ENCODE assay signal across 28 mouse cellular contexts in genomic region chr1:137220226-137220625, GRCm38 (mm10).
DNase-seq lines count a peak whose midpoint lies in the region; ATAC-seq lines count a peak whose summit lies in the region.
"Had no signal": no experiment of that assay in that cellular context is flagged by ENCODE, and none has a peak within 500 bp of the region (broad histone marks: within the 10 kb centered on the region; RNA-seq: fewer than 3 reads in every experiment).

No protein-coding gene starts in this region.

- H3K4me3 ChIP-seq in embryonic facial prominence, embryonic 11.5 days (ENCODE audit: low read depth, low read length): no peak overlapping the region
- H3K4me3 ChIP-seq in embryonic facial prominence, embryonic 10.5 days: no peak overlapping the region
- H3K4me3 ChIP-seq in hindbrain, embryonic 12.5 days: no peak overlapping the region
- no peak overlapping the region for H3K4me3 ChIP-seq in hindbrain, embryonic 14.5 days (replicated peaks; ENCODE audit: low read length)
- H3K4me3 ChIP-seq: embryonic facial prominence, embryonic 12.5 days; heart, embryonic 10.5 days; heart, embryonic 15.5 days; intestine, embryonic 15.5 days; limb, embryonic 13.5 days; lung, embryonic 15.5 days; neural tube, embryonic 13.5 days had no signal

- 81% methylated on average over 6 of the region's 6 CpGs for WGBS in embryonic facial prominence, embryonic 11.5 days
- WGBS in embryonic facial prominence, embryonic 10.5 days: 82% methylated on average over 6 of the region's 6 CpGs
- 41% methylated on average over 6 of the region's 6 CpGs for WGBS in hindbrain, embryonic 12.5 days
- 17% methylated on average over 6 of the region's 6 CpGs for WGBS in hindbrain, embryonic 14.5 days

- no peak overlapping the region for H3K4me2 ChIP-seq in embryonic facial prominence, embryonic 11.5 days (ENCODE audit: low read depth, low read length)
- H3K4me2 ChIP-seq in hindbrain, embryonic 12.5 days (replicated peaks): no peak overlapping the region
- H3K4me2 ChIP-seq in hindbrain, embryonic 14.5 days (replicated peaks): no peak overlapping the region
- H3K4me2 ChIP-seq: intestine, embryonic 15.5 days; limb, embryonic 13.5 days; liver, embryonic 11.5 days had no signal

- no peaks in the 10 kb centered on the region for H3K9me3 ChIP-seq in embryonic facial prominence, embryonic 11.5 days (replicated peaks; ENCODE audit: control insufficient read depth, low read length)
- H3K9me3 ChIP-seq in embryonic facial prominence, embryonic 10.5 days: no peaks in the 10 kb centered on the region
- no peaks in the 10 kb centered on the region for H3K9me3 ChIP-seq in hindbrain, embryonic 12.5 days (replicated peaks)
- H3K9me3 ChIP-seq in hindbrain, embryonic 14.5 days (ENCODE audit: control insufficient read depth, low read length): no peaks in the 10 kb centered on the region
- H3K9me3 ChIP-seq: embryonic facial prominence, embryonic 12.5 days; heart, embryonic 10.5 days; heart, embryonic 15.5 days; intestine, embryonic 15.5 days; limb, embryonic 13.5 days; lung, embryonic 15.5 days; neural tube, embryonic 13.5 days had no signal

- no peaks in the 10 kb centered on the region for H3K36me3 ChIP-seq in embryonic facial prominence, embryonic 11.5 days (replicated peaks; ENCODE audit: control insufficient read depth, insufficient read depth, low read depth, low read length)
- H3K36me3 ChIP-seq in embryonic facial prominence, embryonic 10.5 days (replicated peaks): no peaks in the 10 kb centered on the region
- H3K36me3 ChIP-seq in hindbrain, embryonic 12.5 days: no peaks in the 10 kb centered on the region
- H3K36me3 ChIP-seq in hindbrain, embryonic 14.5 days (replicated peaks; ENCODE audit: control insufficient read depth, insufficient read depth): no peaks in the 10 kb centered on the region
- H3K36me3 ChIP-seq: embryonic facial prominence, embryonic 12.5 days; G1E; heart, embryonic 10.5 days; heart, embryonic 15.5 days; intestine, embryonic 15.5 days; limb, embryonic 13.5 days; lung, embryonic 15.5 days; neural tube, embryonic 13.5 days had no signal

- DNase-seq in embryonic facial prominence, embryonic 11.5 days (ENCODE audit: low spot score): no peak
- no peak for DNase-seq in embryonic facial prominence, embryonic 10.5 days (ENCODE audit: low spot score)
- no peak for DNase-seq in hindbrain, embryonic 14.5 days (ENCODE audit: low spot score)
- peak; percentile 42 for DNase-seq in embryo, embryonic 10.5 days (ENCODE audit: low spot score)
- peak; percentile 62 for DNase-seq in retina, embryonic 14.5 days (ENCODE audit: low spot score)
- no peak for DNase-seq in heart, adult 8-10 months (ENCODE audit: low spot score)
- DNase-seq: adrenal gland, adult 8-10 months; cerebellum, adult 11 months; cerebellum, adult 9-10 months; cerebellum, postnatal 36 days; gastrocnemius, postnatal 10 days; kidney, adult 2 months; kidney, postnatal 4 days; right cerebral cortex, postnatal 25 days; thymus, adult 18-20 months; thymus, postnatal 25 days had no signal

- peak; percentile 61; the same call in 1 of the 2 replicates for ATAC-seq in embryonic facial prominence, embryonic 11.5 days (replicated peaks; ENCODE audit: insufficient number of reproducible peaks, low FRiP score, low TSS enrichment, low read depth)
- 0 out of 2 replicates have a peak, but pooled peaks have one; percentile 57 for ATAC-seq in hindbrain, embryonic 12.5 days (ENCODE audit: low FRiP score)
- ATAC-seq in hindbrain, embryonic 14.5 days (ENCODE audit: low FRiP score): no peak
- ATAC-seq: intestine, embryonic 15.5 days had no signal

- no peak overlapping the region for H3K9ac ChIP-seq in embryonic facial prominence, embryonic 11.5 days (replicated peaks; ENCODE audit: low read length)
- H3K9ac ChIP-seq in hindbrain, embryonic 12.5 days: no peak overlapping the region
- no peak overlapping the region for H3K9ac ChIP-seq in hindbrain, embryonic 14.5 days
- H3K9ac ChIP-seq: embryonic facial prominence, embryonic 12.5 days; heart, embryonic 15.5 days; intestine, embryonic 15.5 days; limb, embryonic 13.5 days; lung, embryonic 15.5 days had no signal

- no peaks in the 10 kb centered on the region for H3K27me3 ChIP-seq in embryonic facial prominence, embryonic 11.5 days (ENCODE audit: control insufficient read depth, insufficient read depth, low read length)
- peaks cover 21% of the 10 kb centered on the region for H3K27me3 ChIP-seq in embryonic facial prominence, embryonic 10.5 days (replicated peaks; ENCODE audit: low read depth, poor library complexity, severe bottlenecking)
- H3K27me3 ChIP-seq in hindbrain, embryonic 12.5 days: peaks cover 6% of the 10 kb centered on the region; the same call in 1 of the 2 replicates
- H3K27me3 ChIP-seq in hindbrain, embryonic 14.5 days (ENCODE audit: control insufficient read depth, insufficient read depth, low read length): no peaks in the 10 kb centered on the region
- H3K27me3 ChIP-seq: intestine, embryonic 15.5 days; lung, embryonic 15.5 days had no signal

- peaks cover 2% of the 10 kb centered on the region; the same call in 1 of the 2 replicates for H3K4me1 ChIP-seq in embryonic facial prominence, embryonic 11.5 days (ENCODE audit: control insufficient read depth, insufficient read depth, low read length)
- H3K4me1 ChIP-seq in embryonic facial prominence, embryonic 10.5 days: peaks cover 20% of the 10 kb centered on the region
- H3K4me1 ChIP-seq in hindbrain, embryonic 12.5 days: peaks cover 8% of the 10 kb centered on the region; the same call in 1 of the 2 replicates
- H3K4me1 ChIP-seq in hindbrain, embryonic 14.5 days (replicated peaks; ENCODE audit: control insufficient read depth, insufficient read depth, low read length): peaks cover 6% of the 10 kb centered on the region; the same call in 1 of the 2 replicates

- no peak overlapping the region for H3K27ac ChIP-seq in embryonic facial prominence, embryonic 11.5 days (replicated peaks; ENCODE audit: low read depth, low read length)
- no peak overlapping the region for H3K27ac ChIP-seq in embryonic facial prominence, embryonic 10.5 days (replicated peaks)
- H3K27ac ChIP-seq in hindbrain, embryonic 12.5 days: no peak overlapping the region
- H3K27ac ChIP-seq in hindbrain, embryonic 14.5 days: no peak overlapping the region
- H3K27ac ChIP-seq: embryonic facial prominence, embryonic 12.5 days; heart, embryonic 10.5 days; heart, embryonic 15.5 days; hindbrain, postnatal 0 days; intestine, embryonic 15.5 days; kidney, postnatal 0 days; limb, embryonic 13.5 days; lung, embryonic 15.5 days; neural tube, embryonic 13.5 days had no signal

Comparison
In these comparisons a context has a peak if more than half of its experiments do, and no peak if none do; other contexts are left out.
1. DNase-seq: peak in embryo, embryonic 10.5 days (single experiment) and retina, embryonic 14.5 days (single experiment); none in embryonic facial prominence, embryonic 11.5 days (single experiment), embryonic facial prominence, embryonic 10.5 days (single experiment), hindbrain, embryonic 14.5 days (single experiment) and heart, adult 8-10 months (single experiment).